Mouse (Mus musculus): ENCODE results near the gene Nnmt. TPM values are rescaled to one million over a fixed set of nuclear protein-coding genes. Genes with fewer than 3 reads are reported as not detected.

The Nnmt gene
- total RNA-seq (2021), result 10 to 100 TPM; 12.8 to 13.3 TPM
- long read RNA-seq, experiment 1, partial matches to known transcripts, result 0 of 8 reads
- long read RNA-seq, experiment 1, other reads (novel, unspliced or antisense), result 1 of 8 reads
- long read RNA-seq, experiment 2, transcript Nnmt-201 (3 exons, 1,043 nt), result major isoform, 19 of 19 reads
- long read RNA-seq, experiment 2, partial matches to known transcripts, result 0 of 19 reads
- long read RNA-seq, experiment 2, other reads (novel, unspliced or antisense), result 0 of 19 reads

DNA sequence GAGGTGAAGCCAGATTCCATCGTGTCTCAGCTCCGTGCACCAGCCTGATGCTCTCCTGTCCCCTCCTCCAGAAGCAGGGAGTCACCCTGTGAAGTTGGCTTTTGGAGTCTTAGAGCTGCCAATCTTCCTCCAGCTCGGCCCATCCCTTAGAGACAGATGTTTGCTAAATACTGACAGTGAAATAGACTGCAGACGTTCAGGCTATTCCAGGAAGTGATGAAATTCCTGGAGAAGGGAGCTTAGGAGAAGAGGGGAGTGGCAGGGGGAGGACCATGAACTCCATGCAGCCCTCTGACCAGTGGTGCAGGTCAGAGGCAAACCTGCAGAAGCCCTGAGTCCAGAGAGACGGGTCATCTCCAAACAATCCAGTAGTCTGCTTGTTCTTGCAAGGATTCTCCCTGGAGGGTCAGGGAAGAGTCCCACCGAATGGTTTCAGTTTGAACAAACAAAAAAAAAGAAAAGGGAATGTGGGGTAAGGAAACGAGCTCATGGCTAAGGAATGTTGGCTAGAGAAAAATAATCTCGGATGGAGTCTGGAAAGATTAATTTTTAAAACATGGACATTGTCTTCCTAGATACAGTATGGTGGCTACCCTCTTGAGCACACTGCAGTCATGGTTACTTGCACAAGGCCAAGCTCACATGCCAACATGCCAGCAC is at the start of gene Nnmt:
Nnmt (minus strand) TSS at position 215 of the 660 bp plus-strand sequence.
- DNase-seq, result no peak

DNA sequence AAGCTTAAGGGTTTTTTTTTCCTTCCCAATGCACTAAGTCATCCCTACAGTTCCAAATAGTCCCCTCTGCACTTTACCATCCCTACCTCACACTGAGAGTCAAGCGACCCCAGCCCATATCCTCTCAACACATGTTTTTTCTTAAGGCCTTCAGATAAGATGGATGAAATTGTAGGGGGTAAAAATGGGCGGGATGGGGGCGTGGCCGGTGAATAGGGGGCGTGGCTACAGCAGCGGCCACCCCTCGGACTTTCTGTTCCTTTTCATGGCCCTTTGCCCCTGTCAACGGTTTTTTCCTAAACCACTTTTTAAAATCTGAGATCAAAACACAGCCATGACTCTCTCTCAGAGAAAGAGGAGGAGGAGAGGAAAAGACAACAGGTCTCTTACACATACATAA is 49.8 kb upstream of the Nnmt start:
- no peak for DNase-seq

DNA sequence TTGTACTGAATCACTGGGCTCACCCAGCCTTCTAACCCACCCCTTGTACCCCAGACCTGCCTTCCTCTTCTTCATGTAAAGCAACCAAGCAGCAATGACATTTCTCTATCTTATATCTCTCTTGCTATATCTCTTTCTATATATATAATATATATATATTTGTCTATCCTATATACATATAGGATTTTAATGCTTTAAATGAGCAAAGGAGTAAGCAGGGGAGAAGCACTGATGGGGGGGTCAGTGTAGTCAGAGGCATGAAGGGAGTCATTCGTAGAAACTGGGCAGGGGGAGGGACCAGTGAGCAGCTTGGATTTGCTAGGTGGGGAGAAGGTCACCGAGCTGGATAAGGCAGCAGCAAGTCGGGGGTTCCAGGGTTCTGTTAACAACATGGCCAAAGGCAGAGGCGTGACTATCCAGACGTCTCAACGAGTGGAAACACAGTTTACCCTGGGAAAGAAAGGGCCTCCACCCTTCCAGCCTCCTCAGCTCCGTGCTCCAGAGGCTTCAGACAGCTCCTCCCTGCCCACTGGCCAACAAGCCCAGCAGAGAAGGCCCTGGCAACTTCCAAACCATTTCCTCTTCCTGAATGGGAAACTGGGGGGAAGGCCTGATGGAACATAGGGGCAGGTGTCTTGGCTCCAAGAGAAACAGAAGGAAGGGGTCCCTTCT is 48.6 kb upstream of the Nnmt start:
- DNase-seq, result no peak

DNA sequence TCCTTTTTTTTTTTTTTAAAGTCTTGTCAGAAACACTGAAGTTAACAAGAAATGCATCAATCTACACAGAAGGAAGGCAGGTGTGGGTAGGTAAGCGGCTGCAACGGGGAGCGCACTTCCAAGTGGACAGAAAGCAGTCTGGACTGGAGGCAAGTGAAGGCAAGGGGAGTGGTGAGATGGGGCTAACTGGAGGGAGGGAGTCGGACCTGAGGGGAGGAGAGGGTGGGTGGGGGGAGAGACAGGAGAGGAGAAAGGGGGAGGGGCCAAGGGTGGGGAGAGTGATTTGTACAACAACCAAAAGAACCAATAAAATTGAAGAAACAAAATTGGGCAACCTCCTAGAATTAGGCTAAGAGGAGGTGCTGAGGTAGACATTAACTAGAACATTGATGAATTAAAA is 47.1 kb upstream of the Nnmt start:
- no peak for DNase-seq

DNA sequence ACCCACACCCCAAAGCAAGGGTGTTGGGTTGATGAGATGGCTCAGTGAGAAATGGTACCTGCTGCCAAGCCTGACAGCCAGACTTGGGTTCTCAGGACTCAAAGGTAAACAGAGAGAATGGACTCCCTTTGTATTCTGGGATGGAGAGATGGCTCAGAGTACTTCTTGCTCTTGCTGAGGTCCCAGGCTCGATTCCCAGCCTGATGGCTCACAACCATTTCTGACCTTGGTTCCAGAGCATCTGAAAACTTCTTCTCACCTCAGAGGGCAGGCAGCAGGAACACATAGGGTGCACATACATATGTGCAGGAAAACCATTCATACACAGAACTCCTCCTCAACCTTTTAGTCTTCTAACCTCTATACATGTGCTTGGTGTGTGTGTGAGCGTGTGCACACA is 45.9 kb upstream of the Nnmt start:
- DNase-seq, result no peak

DNA sequence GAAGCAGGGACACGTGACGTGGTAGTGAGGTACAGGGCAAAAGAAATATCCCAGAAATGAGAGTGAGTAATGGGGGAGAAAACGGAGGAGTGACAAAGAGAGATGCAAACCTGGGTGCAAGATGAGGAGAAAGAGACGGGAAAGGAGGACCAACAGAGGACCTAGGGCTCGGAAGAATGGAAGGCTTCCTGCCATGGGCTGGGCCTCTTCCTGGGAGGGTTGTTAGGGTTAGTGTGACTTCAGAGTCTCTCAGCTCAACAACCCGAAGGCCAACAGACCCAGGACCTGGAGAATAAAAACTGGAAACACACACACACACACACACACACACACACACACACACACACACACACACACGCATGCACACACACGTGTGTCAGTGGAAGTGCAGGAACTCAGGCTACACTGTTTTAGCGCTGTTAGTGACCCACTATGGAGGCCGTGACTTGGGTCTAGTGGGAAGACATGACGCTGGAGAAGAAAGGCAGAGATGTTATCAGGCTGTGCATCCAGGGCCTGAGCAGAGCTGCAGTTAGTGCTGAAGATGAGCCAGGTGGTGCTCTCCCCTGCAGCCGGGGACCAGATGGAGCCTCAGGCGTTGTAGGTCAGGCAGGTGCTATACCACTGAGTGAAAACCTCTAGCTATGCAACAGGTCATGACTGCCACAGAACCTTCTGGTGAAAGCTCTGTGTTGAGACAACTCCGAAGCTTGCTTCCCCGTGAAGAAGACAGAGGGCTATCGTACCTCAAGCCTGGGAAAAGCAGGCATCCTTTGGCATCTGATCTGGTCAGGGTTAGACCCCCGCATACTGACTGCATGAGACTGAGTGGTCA is 45.1 kb upstream of the Nnmt start:
- no peak for DNase-seq

DNA sequence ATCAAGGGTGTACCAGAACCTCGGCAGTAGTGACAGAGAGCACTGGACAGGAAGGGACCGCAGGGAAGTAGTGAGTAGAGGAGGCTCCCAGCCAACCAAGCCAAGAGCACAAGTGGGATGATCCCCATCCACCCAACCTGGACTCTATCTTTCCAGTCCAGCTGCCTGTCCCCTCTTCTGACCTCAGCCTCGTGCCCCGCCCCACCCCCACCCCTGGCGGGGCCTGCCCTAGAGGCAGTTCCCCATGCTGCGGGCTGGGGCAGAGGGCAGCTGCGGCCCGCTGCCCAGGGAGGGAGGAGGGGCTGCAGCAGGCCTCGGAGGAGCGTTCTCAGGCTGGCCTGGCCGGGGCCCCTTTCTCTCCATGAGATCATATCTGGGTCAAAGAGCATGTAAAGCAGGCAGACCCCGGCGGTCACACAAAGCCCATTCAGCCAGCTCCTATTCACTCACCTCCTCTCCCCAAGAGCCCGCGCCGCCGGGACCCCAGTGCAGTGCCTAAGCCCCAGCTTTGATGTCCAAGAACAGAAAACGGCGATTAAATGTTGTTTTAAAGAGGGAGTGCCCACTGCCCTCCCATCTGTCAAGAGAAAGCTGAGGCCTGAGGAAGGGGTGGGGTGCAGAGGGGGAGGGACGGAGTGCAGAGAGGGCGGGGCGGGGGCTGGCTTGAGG is 44.3 kb upstream of the Nnmt start:
- DNase-seq, result peak; percentile 57

DNA sequence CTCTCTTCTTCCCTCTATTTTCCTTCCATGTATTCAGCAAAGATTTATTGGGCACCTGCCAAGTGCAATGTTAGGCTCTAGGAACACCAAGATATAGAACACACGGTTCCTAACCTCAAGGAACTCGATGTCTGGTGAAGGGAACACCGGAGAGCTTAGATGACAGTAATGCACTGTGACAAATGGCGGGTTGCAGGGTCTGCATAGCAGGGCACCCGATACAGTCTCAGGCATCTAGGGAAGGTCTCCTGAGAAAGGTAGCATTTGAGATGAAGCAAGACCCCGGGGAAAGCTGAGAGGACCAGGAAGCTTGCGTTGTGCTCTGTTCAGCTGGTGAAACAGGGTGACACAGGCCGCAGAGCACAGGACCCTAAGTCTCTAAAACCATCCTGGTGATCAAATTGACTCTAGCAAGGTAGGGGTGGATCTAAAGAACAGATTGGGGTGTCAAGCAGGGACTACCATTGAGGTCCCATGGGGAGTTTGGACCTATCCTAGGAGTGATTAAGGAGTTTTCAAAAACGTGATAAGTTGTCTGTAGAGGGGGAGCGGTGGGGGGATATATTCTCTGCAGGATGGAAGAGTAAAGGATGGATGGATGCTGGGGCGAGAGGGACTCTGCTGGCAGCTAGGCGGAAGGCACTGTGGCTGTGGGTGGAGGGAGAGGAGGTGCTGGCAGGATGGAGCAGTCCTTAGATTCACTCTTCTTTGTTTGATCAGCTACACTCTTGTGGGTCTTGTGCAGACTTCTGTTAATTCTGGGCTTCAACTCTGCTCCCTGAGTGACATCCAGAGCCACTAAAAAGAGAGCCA is 43.5 kb upstream of the Nnmt start:
- no peak for DNase-seq

DNA sequence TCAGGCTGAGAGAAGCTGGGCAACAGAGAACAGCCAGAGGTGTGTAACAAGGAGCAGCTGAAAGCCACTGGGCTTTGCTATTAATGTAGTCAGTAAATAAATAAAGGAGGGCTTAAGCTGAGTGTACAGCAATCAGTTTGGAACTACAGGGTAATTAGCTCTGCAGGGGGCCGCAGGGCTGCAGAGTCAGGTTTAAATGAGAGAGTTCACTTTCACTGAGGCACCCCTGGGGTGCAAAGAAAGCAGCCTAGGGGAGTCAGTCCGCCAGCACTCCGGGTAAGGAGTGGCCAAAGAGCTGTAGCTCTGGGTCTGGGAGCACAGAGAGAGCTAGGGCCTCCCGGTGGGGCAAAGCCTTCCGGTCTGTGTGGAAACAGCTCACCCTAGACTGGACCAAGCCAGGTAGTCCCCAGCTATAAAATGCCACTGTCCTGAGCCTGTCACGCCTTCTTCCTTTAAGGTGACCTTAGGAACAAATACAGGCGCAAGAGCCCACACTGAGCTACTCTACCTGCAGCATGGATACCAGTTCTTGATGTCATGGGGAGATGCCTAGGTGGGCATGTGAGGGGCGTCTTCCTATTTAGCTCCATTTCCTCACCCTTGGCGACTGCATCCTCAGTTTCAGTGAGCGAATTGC is 42.8 kb upstream of the Nnmt start:
- DNase-seq, result no peak

DNA sequence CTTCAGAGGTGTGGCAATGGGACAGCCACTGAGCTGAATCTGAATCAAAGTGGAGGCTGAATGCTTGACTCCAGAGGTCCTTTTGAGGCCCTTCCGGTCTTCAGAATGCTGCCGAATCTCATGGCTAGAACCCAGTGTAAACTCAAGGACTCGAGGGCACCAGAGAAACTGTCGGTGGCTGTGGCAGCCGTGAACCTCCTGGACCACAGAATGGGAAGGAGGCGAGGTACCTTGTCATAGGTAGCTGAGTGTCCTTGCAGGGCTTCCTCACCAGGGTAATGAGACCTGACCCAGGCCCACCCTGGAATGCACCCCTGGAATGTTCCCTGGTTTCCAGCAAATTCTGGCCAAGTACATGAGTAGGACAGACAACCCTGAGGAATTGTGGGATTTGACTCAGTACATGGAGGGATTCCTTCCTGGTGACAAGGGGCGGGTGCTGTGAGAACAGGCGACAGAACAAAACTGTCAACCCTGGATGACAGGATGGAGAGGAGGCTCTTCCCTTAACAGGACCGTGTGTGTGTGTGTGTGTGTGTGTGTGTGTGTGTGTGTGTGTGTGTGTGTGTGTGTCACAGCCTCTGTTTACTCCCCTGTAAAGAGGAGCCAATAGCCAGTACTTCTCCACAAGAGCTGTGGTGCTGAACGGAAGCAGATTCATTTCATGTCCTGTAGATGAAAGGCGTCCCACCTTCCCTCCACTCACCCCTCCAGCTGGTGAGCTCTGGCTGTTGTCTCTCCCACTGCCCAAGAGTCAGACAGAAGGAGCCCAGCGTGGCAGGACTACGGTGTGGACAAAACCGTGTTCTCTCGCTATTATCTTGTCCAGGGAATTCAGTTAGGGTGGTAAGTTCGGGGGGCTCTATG is 42.1 kb upstream of the Nnmt start:
- DNase-seq, result no peak

DNA sequence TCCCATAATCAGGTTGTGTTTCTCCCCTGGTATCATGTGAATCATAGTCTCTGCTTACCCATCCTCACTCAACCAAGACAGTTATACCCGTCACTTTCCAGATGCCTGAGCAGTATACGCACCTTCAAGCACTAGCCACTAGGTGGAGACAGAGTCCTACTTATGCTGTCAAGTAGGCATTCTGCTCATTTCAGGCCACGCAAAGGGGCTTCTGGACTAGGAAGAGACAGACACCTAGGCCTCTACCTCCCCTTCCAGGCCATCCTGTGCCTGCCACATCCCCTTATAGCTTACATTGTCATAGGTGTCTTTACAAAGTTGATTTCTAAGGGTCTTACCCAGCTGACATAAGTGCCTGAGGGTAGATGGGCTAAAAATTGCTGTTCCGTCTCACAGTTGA is 41.3 kb upstream of the Nnmt start:
- peak; percentile 56 for DNase-seq

DNA sequence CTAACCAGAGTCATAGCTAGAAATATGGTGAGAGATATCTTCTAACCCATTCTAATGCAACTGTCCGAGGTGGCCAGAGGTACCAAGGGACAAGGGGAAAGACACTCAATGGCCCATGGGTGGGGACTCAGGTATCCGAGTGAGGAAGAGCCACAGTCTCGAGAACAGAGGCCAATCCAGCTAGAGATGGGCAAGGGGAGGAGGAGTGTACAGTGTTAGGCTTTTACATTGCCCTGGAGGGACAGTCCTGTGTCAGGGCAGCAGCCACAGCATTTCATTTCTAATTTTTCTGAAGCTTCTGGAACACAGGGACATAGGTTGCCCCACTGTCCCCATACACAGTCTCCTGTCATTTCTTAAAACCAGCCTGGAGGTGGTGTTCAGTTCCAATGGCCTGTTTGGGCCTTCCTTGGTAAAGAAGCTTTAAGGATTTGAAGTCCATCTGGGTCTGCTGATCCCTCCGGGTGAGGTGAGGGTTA is 40.7 kb upstream of the Nnmt start:
- DNase-seq, result no peak

DNA sequence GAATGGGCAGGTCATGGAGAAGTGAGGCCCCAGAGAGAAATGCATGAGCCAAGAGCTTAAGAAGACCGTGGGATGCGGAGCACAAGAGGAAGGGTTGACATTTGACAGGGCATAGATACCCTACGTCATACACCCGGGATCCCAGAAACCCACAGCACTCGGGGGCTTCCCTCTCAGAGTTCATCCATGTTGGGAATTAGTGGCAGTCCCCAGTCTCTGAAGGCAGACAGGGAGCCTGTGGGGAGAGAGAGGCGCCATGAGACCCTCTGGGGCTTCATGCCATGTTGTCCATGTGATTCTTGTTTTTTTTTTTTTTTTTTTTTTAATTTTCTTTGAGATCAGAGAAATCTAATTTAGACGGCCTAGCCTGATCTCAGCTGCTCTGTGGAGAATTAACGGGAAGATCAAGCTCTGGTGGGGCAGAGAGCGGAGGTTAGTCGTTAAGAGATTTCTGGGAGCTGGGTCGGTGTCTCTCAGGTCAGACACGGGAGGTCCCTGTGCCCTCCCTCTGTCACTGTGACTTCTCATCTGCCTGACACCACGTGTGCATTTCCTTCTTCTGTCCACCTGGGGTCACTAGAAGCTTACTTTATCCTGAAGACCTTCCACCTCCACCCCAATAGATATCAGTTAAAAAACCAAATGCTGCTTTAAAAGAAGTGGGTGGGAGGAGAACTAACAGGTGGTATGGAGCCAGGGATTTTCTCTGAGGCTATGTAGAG is 40.1 kb upstream of the Nnmt start:
- DNase-seq, result no peak

DNA sequence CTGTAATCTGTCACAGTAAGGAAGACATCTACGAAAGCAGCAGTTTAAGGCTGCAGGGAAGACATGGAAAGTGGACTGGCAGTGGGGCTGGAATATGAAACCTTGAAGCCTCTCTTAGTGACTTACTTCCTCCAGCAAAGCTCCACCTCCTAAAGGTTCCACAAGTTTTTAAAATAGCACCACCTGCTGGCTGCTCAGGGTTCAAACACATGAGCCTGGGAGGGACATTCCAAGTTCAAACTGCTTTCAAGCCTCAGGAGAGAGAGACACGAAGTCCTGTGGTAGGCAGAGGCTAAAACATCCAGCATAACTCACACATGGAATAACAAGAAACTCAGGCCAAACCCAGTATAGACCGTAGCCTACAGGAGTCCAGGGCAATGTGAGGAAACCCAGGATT is 39.4 kb upstream of the Nnmt start:
- DNase-seq, result no peak

DNA sequence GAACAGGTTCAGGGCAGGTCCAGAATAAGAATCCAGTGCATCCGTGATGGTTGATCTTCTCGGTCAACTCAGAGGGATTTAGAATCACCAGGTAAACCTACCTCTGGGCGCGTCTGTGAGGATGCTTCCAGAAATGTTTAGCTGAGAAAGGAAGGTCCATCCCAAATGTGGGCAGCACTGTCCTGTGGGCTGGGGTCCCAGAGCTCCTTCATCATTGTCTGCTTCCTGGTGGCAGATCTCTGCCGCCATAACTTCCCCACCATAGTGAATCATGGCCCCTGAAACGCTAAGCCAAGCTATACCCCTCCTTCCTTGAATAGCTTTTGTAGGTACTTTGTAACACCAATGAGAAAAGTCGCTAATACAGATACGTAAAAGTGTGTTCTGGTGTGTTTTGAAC is 36.7 kb upstream of the Nnmt start:
- no peak for DNase-seq

DNA sequence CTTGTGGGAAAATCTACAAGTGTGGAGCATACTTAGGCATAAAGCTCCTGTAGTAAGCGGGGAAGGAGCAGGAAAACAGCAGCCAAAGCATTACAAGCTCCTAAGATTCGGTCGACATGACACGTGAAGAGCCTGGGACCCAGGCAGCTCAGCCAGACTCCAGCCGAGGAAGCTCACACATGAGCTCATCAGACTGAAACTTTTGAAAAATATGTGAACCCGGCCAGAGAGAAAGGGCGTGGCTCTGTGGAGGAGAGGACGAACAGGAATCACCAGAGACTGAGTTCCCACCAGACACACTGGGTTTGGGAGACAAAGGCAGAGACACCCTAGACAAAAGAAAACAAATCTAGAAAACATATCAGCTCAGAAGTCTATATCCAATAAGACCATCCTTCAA is 35.9 kb upstream of the Nnmt start:
- DNase-seq, result no peak

DNA sequence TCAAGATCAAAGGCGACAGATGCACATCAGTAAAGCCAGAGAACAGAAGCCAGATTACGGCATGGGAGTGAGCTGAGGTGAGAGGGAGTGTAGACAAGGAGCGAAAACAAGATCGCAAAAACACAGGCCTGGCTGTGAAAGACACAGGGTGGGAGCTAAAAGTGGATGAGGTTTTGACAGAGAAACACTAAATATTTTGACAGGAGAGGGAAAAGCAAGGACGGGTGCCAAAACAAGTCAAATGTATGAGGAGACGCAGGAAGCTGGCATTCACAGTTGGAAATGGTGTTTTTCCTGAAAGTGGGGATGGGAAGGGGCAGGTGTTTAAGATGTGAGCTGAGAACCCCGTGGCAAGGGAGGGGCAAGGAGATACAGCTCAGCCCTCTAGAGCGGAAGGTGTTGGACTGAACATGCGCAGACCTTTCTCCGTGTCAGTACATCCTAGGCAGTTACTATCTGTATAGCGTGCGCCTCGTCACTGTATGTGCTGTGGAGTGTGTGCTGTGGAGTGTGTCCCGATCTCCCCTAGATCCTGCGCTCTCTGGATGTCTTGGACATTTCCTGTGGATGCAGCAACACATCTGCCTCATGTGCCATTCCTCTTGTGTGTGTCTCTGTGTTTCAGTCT is 33.3 kb upstream of the Nnmt start:
- no peak for DNase-seq

DNA sequence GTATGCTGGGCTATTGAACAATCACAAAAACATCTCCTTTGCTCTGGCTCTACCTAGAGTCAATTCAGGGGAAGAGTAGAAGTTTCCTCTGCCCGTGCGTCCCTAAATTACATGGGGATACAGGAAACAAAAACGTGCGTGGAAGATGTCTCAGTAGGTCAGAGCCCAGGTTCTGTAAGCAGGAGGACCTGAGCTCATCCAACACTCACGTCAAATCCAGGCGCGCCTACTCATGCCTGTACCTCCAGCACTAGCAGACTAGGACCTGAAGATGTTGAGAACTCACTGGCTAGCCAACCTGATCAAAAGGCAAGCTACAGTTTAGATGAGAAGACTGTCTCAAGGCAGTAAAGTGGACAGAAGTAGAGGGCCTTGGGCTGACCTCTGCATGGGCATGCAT is 32.2 kb upstream of the Nnmt start:
- DNase-seq, result no peak

All from gastrocnemius, postnatal 10 days (tissue).